Mouse (Mus musculus) stomach, postnatal 0 days (tissue): ENCODE data around the gene Col17a1.

ENCODE experiments used
- CTCF ChIP-seq: IDR thresholded peaks from 2 replicates; pipeline ENCODE4 v1.5.1; 2016; ENCODE audit warnings: antibody characterized with exemption, low read depth, mild to moderate bottlenecking, moderate library complexity
- EP300 ChIP-seq: optimal IDR thresholded peaks from 2 replicates; pipeline ENCODE3; 2016; ENCODE audit warnings: antibody characterized with exemption

DNA sequence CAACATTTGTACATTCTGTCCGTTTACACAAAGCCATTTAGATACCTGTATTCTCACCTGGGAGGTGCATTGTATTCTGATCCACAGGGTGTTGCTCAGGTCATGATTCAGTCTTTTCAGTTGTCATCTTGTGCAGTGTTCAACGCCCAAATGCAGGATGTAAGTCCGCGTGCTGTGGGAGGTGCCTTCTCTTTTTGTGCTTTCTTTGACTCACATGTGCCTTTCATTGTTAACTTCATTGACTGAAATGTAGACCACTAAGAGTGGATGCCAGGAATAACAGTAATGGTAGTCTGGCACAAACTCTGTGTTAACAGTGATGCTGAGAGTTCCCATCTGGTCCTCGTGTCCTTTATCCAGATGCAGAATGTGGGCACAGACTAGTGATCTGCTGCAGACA is 61.5 kb downstream of the Col17a1 start:
- no peak for TF ChIP-seq CTCF
- TF ChIP-seq EP300 = no peak
